Mouse (Mus musculus) kidney, postnatal 0 days (tissue): ENCODE measurements around the gene Zfp385a. TPM values are rescaled to one million over a fixed set of nuclear protein-coding genes. Genes with fewer than 3 reads are reported as not detected.

Source experiments
- ATAC-seq: fragments of 200-750 bp; cut with Nextera tagmentation; replicated peaks from 2 replicates; pipeline ENCODE4 v1.8.0; 2017; ENCODE audit warnings: low read depth, moderate number of reproducible peaks, moderate TSS enrichment, moderate library complexity; ENCODE audit not compliant: low FRiP score
- DNase-seq: peaks from one replicate; pipeline ENCODE4 v3.0.0-alpha.2; 2016; ENCODE audit warnings: low spot score
- H3K27ac ChIP-seq: fragments of 300-500 bp; sonication (generic); 2 replicates; pipeline ENCODE4 v1.5.1; 2014; ENCODE audit warnings: mild to moderate bottlenecking
- H3K27me3 ChIP-seq: fragments of 300-500 bp; sonication (generic); 2 replicates; pipeline ENCODE4 v1.6.1; 2014; ENCODE audit warnings: low read length, mixed read lengths; ENCODE audit not compliant: insufficient read depth
- H3K36me3 ChIP-seq: fragments of 300-500 bp; sonication (generic); 2 replicates; pipeline ENCODE4 v1.6.1; 2014; ENCODE audit warnings: low read length, mixed read lengths; ENCODE audit not compliant: insufficient read depth
- H3K4me1 ChIP-seq: fragments of 300-500 bp; sonication (generic); replicated peaks from 2 replicates; pipeline ENCODE4 v1.6.1; 2014; ENCODE audit warnings: antibody characterized with exemption, low read length, mixed read lengths; ENCODE audit not compliant: insufficient read depth
- H3K4me2 ChIP-seq: fragments of 300-500 bp; sonication (generic); 2 replicates; pipeline ENCODE4 v1.6.1; 2014; ENCODE audit warnings: mild to moderate bottlenecking, low read length, moderate library complexity, mixed read lengths
- H3K4me3 ChIP-seq: fragments of 300-500 bp; sonication (generic); replicated peaks from 2 replicates; pipeline ENCODE4 v1.5.1; 2014; ENCODE audit warnings: low read depth, low read length
- H3K9ac ChIP-seq: fragments of 300-500 bp; sonication (generic); 2 replicates; pipeline ENCODE4 v1.6.1; 2014; ENCODE audit warnings: low read depth, low read length
- H3K9me3 ChIP-seq: fragments of 300-500 bp; sonication (generic); replicated peaks from 2 replicates; pipeline ENCODE4 v1.6.1; 2016; ENCODE audit warnings: low read length, inconsistent platforms, mixed read lengths
- CTCF ChIP-seq: IDR thresholded peaks from 2 replicates; pipeline ENCODE4 v1.5.1; 2016; ENCODE audit warnings: antibody characterized with exemption, low read depth, mild to moderate bottlenecking, moderate library complexity
- WGBS: fragments of 180-500 bp; shearing (Covaris S2); extraction: QIAGEN DNeasy Blood & Tissue Kit; methylation state at CpG from one replicate; pipeline ENCODE4 v1.1.7; 2014; 5-methylcytosine and 5-hydroxymethylcytosine counted together
- polyA plus RNA-seq: library from polyadenylated mRNA; unstranded; fragments of >200 nt; fragmentation: Nextera tagmentation; extraction: Ambion mirVana; gene quantifications from 2 replicates; pipeline ENCODE4 v1.2.1, GENCODE M21; 2015

Gene Zfp385a
- polyA plus RNA-seq, 1 experiment from 2014 or later = 11.8 TPM

- H3K4me2 ChIP-seq = no peak overlapping the region
- H3K27me3 ChIP-seq = no peaks in the 10 kb centered on the region
- H3K9ac ChIP-seq = no peak overlapping the region
- H3K36me3 ChIP-seq = no peaks in the 10 kb centered on the region
- no peak overlapping the region for H3K27ac ChIP-seq
- H3K4me1 ChIP-seq = 0 out of 2 replicates have a peak, but pooled peaks cover 7% of the 10 kb centered on the region
- no peaks in the 10 kb centered on the region for H3K9me3 ChIP-seq
- H3K4me3 ChIP-seq = no peak overlapping the region
- 50% methylated on average over 1 of the region's 1 CpGs for WGBS
- ATAC-seq (no peak), DNase-seq (no peak)
- TF ChIP-seq CTCF = no peak
These were observed 23.9 kb upstream of the Zfp385a start for GRCm38 (mm10) chr15:103363809-103364208.

GRCm38 (mm10) chr15:103362950-103363349 lies 23.1 kb upstream of the Zfp385a start:
- ATAC-seq (no peak), DNase-seq (no peak)
- 63% methylated on average over 3 of the region's 3 CpGs for WGBS
- Histone ChIP-seq H3K9me3 (no peaks in the 10 kb centered on the region), H3K4me2 (no peak overlapping the region), H3K27ac (no peak overlapping the region), H3K36me3 (no peaks in the 10 kb centered on the region), H3K9ac (no peak overlapping the region), H3K4me1 (0 out of 2 replicates have a peak, but pooled peaks cover 7% of the 10 kb centered on the region), H3K4me3 (no peak overlapping the region), H3K27me3 (no peaks in the 10 kb centered on the region)
- no peak for TF ChIP-seq CTCF

GRCm38 (mm10) chr15:103362333-103362732 lies 22.4 kb upstream of the Zfp385a start:
- Histone ChIP-seq H3K4me3 (no peak overlapping the region), H3K9me3 (no peaks in the 10 kb centered on the region), H3K4me1 (0 out of 2 replicates have a peak, but pooled peaks cover 7% of the 10 kb centered on the region), H3K27ac (no peak overlapping the region), H3K4me2 (no peak overlapping the region), H3K27me3 (no peaks in the 10 kb centered on the region), H3K36me3 (peaks cover under 1% of the 10 kb centered on the region; the same call in 1 of the 2 replicates), H3K9ac (no peak overlapping the region)
- 84% methylated on average over 6 of the region's 7 CpGs for WGBS
- DNase-seq (no peak), ATAC-seq (no peak)
- no peak for TF ChIP-seq CTCF

GRCm38 (mm10) chr15:103361269-103361668 lies 21.4 kb upstream of the Zfp385a start:
- ATAC-seq (no peak), DNase-seq (no peak)
- no peaks in the 10 kb centered on the region for H3K9me3 ChIP-seq
- H3K27me3 ChIP-seq = no peaks in the 10 kb centered on the region
- H3K4me2 ChIP-seq = no peak overlapping the region
- H3K36me3 ChIP-seq = peaks cover 10% of the 10 kb centered on the region
- H3K4me1 ChIP-seq = 0 out of 2 replicates have a peak, but pooled peaks cover 7% of the 10 kb centered on the region
- no peak overlapping the region for H3K4me3 ChIP-seq
- no peak overlapping the region for H3K27ac ChIP-seq
- no peak overlapping the region for H3K9ac ChIP-seq
- TF ChIP-seq CTCF = no peak
- WGBS = 6% methylated on average over 1 of the region's 1 CpGs

GRCm38 (mm10) chr15:103359869-103360602 lies 20.1 kb upstream of the Zfp385a start:
- DNase-seq = no peak
- no peak for TF ChIP-seq CTCF
- Histone ChIP-seq H3K4me3 (no peak overlapping the region), H3K27me3 (no peaks in the 10 kb centered on the region), H3K27ac (no peak overlapping the region), H3K9ac (no peak overlapping the region), H3K36me3 (peaks cover 21% of the 10 kb centered on the region), H3K9me3 (no peaks in the 10 kb centered on the region), H3K4me2 (no peak overlapping the region), H3K4me1 (0 out of 2 replicates have a peak, but pooled peaks cover 2% of the 10 kb centered on the region)
- no peak for ATAC-seq
- 91% methylated on average over 5 of the region's 5 CpGs for WGBS

- 53% methylated on average over 1 of the region's 1 CpGs for WGBS
- DNase-seq (no peak), ATAC-seq (no peak)
- Histone ChIP-seq H3K27me3 (no peaks in the 10 kb centered on the region), H3K36me3 (peaks cover 26% of the 10 kb centered on the region), H3K9me3 (no peaks in the 10 kb centered on the region), H3K4me2 (no peak overlapping the region), H3K4me1 (no peaks in the 10 kb centered on the region), H3K4me3 (no peak overlapping the region), H3K27ac (no peak overlapping the region), H3K9ac (no peak overlapping the region)
- TF ChIP-seq CTCF = no peak
These were observed 19.2 kb upstream of the Zfp385a start for GRCm38 (mm10) chr15:103359122-103359510.
